Mouse (Mus musculus): ENCODE results near the gene Cacng8. TPM values are rescaled to one million over a fixed set of nuclear protein-coding genes. Genes with fewer than 3 reads are reported as not detected.
"Not testable (repeated sequence)": the region's sequence is repeated elsewhere in the genome, so short reads cannot be mapped to it uniquely, and the experiment has no call there.

Gene Cacng8
- polyA plus RNA-seq, 1 experiment from 2014 or later: 0.07 TPM

DNA sequence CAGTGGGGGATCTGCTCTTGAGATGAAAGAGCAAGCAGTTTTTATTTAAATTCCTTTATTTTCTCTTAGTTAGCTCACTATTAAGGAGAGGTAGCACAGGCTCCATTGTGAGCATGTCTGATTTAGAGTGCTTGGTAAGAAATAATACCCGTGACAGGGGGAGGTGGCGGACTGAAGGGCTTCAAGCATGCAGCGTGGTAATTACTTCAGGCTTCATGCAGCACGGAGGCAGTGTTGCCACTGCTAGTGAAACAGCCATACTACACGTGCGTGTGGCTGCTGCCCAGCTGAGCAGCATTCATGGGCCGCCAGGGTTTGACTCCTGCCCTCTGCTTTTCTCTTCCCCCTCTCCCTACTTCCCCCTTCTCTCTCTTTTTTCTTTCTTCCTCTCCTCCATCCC lies 7.3 kb downstream of the Cacng8 start:
- H3K27me3 ChIP-seq (ENCODE audit: control insufficient read depth, insufficient read depth, low read length): no peaks in the 10 kb centered on the region
- H3K4me3 ChIP-seq (ENCODE audit: low read length): no peak overlapping the region
- ATAC-seq (replicated peaks; ENCODE audit: extremely low read depth, insufficient read depth, low FRiP score): no peak
- WGBS: 67% methylated on average over 7 of the region's 7 CpGs
- no peak overlapping the region for H3K4me2 ChIP-seq (ENCODE audit: low read depth, low read length)
- H3K36me3 ChIP-seq (ENCODE audit: control insufficient read depth, insufficient read depth): no peaks in the 10 kb centered on the region
- H3K27ac ChIP-seq (ENCODE audit: low read length): no peak overlapping the region
- no peaks in the 10 kb centered on the region for H3K9me3 ChIP-seq (replicated peaks; ENCODE audit: control insufficient read depth, low read length)
- H3K9ac ChIP-seq (ENCODE audit: low read length): no peak overlapping the region
- H3K4me1 ChIP-seq (ENCODE audit: control insufficient read depth, insufficient read depth, low read length): no peaks in the 10 kb centered on the region

DNA sequence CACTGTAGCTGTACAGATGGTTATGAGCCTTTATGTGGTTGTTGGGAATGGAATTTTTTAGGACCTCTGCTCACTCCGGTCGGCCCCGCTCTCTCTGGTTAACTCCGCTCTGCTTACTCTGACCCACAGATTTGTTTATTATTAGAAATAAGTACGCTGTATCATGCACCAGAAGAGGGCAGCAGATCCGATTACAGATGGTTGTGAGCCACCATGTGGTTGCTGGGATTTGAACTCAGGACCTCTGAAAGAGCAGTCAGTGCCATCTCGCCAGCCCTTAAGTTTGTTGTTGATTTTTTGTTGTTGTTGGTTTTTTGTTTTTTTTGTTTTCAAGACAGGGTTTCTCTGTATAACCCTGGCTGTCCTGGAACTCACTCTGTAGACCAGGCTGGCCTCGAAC lies 7.9 kb downstream of the Cacng8 start:
- not testable (repeated sequence) for ATAC-seq (replicated peaks; ENCODE audit: extremely low read depth, insufficient read depth, low FRiP score); H3K9ac ChIP-seq (ENCODE audit: low read length); H3K27ac ChIP-seq (ENCODE audit: low read length); H3K27me3 ChIP-seq (ENCODE audit: control insufficient read depth, insufficient read depth, low read length); H3K4me3 ChIP-seq (ENCODE audit: low read length); H3K36me3 ChIP-seq (ENCODE audit: control insufficient read depth, insufficient read depth); H3K9me3 ChIP-seq (replicated peaks; ENCODE audit: control insufficient read depth, low read length); H3K4me1 ChIP-seq (ENCODE audit: control insufficient read depth, insufficient read depth, low read length); H3K4me2 ChIP-seq (ENCODE audit: low read depth, low read length)
- 90% methylated on average over 8 of the region's 8 CpGs for WGBS

DNA sequence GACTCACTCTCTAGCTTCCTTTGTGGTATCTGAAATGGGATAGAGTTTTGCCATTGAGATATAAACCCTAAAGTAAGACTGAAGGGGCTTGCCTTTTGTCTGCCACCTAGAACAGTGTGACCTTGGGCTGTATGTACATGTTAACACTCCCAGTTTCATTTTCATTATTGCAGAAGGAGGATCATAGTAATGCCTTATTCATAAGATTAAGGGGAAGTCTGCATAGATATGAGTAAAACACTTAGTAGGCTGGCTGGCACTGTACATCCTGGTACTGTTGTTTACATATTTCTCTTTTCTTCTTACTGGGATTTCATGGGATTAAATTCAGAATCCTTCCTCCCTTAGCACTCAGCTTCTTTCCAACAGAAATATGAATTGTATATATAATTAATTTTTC lies 9.5 kb downstream of the Cacng8 start:
- H3K9ac ChIP-seq (ENCODE audit: low read length): no peak overlapping the region
- H3K27me3 ChIP-seq (ENCODE audit: control insufficient read depth, insufficient read depth, low read length): no peaks in the 10 kb centered on the region
- ATAC-seq (replicated peaks; ENCODE audit: extremely low read depth, insufficient read depth, low FRiP score): no peak
- no peaks in the 10 kb centered on the region for H3K9me3 ChIP-seq (replicated peaks; ENCODE audit: control insufficient read depth, low read length)
- no peak overlapping the region for H3K4me3 ChIP-seq (ENCODE audit: low read length)
- no peak overlapping the region for H3K27ac ChIP-seq (ENCODE audit: low read length)
- no peaks in the 10 kb centered on the region for H3K4me1 ChIP-seq (ENCODE audit: control insufficient read depth, insufficient read depth, low read length)
- H3K36me3 ChIP-seq (ENCODE audit: control insufficient read depth, insufficient read depth): no peaks in the 10 kb centered on the region
- no peak overlapping the region for H3K4me2 ChIP-seq (ENCODE audit: low read depth, low read length)

DNA sequence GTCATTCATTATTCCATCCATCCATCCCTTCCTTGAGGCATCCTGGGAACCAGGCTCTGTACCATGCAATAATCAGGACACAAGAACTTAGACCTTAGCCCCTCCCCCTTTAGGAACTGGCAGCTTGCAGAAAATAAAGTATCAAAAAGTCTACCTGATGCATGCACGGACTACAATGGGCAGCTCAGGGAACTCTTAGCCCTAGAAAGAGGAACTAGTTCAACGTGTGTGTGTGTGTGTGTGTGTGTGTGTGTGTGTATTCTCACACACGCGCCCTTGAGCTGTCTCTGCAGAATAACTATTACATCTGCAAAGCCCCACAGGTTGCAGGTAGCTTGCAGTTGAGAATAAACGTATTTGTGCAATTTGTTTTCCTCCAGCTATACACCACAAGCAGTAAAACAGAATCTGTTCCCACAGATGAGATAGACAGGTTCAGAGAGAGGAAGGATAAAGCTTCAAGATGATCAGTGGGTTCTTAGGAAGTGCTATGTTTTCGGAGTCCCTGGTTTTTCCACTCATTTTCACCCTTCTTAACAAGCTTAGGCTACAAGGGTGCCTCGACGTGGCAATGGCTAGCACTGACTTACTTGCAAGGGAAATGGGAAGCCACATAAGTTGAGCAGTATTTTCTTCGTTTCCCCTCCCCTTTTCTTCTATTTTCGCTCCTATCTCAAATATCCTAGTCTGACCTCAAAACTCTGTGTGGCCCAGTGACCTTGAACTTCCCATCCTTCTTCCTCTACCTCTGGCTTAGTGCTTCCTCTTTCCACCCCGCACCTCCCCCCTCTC lies 19.4 kb downstream of the Cacng8 start:
- H3K9ac ChIP-seq (ENCODE audit: low read length): no peak overlapping the region
- no peaks in the 10 kb centered on the region for H3K36me3 ChIP-seq (ENCODE audit: control insufficient read depth, insufficient read depth)
- no peak overlapping the region for H3K27ac ChIP-seq (ENCODE audit: low read length)
- no peak overlapping the region for H3K4me2 ChIP-seq (ENCODE audit: low read depth, low read length)
- H3K27me3 ChIP-seq (ENCODE audit: control insufficient read depth, insufficient read depth, low read length): peaks cover 41% of the 10 kb centered on the region
- peaks cover 13% of the 10 kb centered on the region for H3K4me1 ChIP-seq (ENCODE audit: control insufficient read depth, insufficient read depth, low read length)
- no peak overlapping the region for H3K4me3 ChIP-seq (ENCODE audit: low read length)
- 54% methylated on average over 11 of the region's 11 CpGs for WGBS
- no peaks in the 10 kb centered on the region for H3K9me3 ChIP-seq (replicated peaks; ENCODE audit: control insufficient read depth, low read length)
- ATAC-seq (replicated peaks; ENCODE audit: extremely low read depth, insufficient read depth, low FRiP score): no peak

GRCm38 (mm10) chr7:3411160-3411941 lies 20.9 kb downstream of the Cacng8 start:
- Histone ChIP-seq H3K9me3 (replicated peaks; ENCODE audit: control insufficient read depth, low read length) (no peaks in the 10 kb centered on the region), H3K4me1 (ENCODE audit: control insufficient read depth, insufficient read depth, low read length) (peaks cover 15% of the 10 kb centered on the region), H3K4me3 (ENCODE audit: low read length) (peak overlapping the region; percentile 35), H3K4me2 (ENCODE audit: low read depth, low read length) (peak overlapping the region; percentile 66), H3K36me3 (ENCODE audit: control insufficient read depth, insufficient read depth) (no peaks in the 10 kb centered on the region), H3K9ac (ENCODE audit: low read length) (no peak overlapping the region), H3K27me3 (ENCODE audit: control insufficient read depth, insufficient read depth, low read length) (peaks cover 52% of the 10 kb centered on the region), H3K27ac (ENCODE audit: low read length) (no peak overlapping the region)
- 1% methylated on average over 33 of the region's 33 CpGs for WGBS
- peak; percentile 40 for ATAC-seq (replicated peaks; ENCODE audit: extremely low read depth, insufficient read depth, low FRiP score)

- Histone ChIP-seq H3K36me3 (ENCODE audit: control insufficient read depth, insufficient read depth) (no peaks in the 10 kb centered on the region), H3K27ac (ENCODE audit: low read length) (no peak overlapping the region), H3K4me3 (ENCODE audit: low read length) (peak overlapping the region; percentile 35), H3K9ac (ENCODE audit: low read length) (no peak overlapping the region), H3K4me2 (ENCODE audit: low read depth, low read length) (peak overlapping the region; percentile 66), H3K9me3 (replicated peaks; ENCODE audit: control insufficient read depth, low read length) (no peaks in the 10 kb centered on the region), H3K4me1 (ENCODE audit: control insufficient read depth, insufficient read depth, low read length) (peaks cover 15% of the 10 kb centered on the region), H3K27me3 (ENCODE audit: control insufficient read depth, insufficient read depth, low read length) (peaks cover 58% of the 10 kb centered on the region)
- WGBS: 3% methylated on average over 20 of the region's 20 CpGs
- no peak for ATAC-seq (replicated peaks; ENCODE audit: extremely low read depth, insufficient read depth, low FRiP score)
Measured at GRCm38 (mm10) chr7:3412036-3412435, 21.6 kb downstream of the Cacng8 start.

DNA sequence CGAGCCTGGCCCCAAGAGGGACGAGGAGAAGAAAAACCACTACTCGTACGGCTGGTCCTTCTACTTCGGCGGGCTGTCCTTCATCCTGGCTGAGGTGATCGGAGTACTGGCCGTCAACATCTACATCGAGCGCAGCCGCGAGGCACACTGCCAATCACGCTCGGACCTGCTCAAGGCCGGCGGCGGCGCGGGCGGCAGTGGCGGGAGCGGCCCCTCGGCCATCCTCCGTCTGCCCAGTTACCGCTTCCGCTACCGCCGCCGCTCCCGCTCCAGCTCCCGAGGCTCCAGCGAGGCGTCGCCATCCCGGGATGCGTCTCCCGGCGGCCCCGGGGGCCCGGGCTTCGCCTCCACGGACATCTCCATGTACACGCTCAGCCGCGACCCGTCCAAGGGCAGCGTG lies 24.4 kb downstream of the Cacng8 start:
- peak; percentile 16; the same call in 1 of the 2 replicates for ATAC-seq (replicated peaks; ENCODE audit: extremely low read depth, insufficient read depth, low FRiP score)
- Histone ChIP-seq H3K4me2 (ENCODE audit: low read depth, low read length) (peak overlapping the region; percentile 91), H3K9me3 (replicated peaks; ENCODE audit: control insufficient read depth, low read length) (no peaks in the 10 kb centered on the region), H3K4me3 (ENCODE audit: low read length) (peak overlapping the region; percentile 58), H3K9ac (ENCODE audit: low read length) (peak overlapping the region; percentile 69), H3K4me1 (ENCODE audit: control insufficient read depth, insufficient read depth, low read length) (peaks cover 15% of the 10 kb centered on the region), H3K27ac (ENCODE audit: low read length) (no peak overlapping the region), H3K27me3 (ENCODE audit: control insufficient read depth, insufficient read depth, low read length) (peaks cover 73% of the 10 kb centered on the region), H3K36me3 (ENCODE audit: control insufficient read depth, insufficient read depth) (no peaks in the 10 kb centered on the region)
- WGBS: 2% methylated on average over 47 of the region's 47 CpGs

GRCm38 (mm10) chr7:3415378-3415777 lies 24.9 kb downstream of the Cacng8 start:
- H3K4me2 ChIP-seq (ENCODE audit: low read depth, low read length): peak overlapping the region; percentile 91
- no peaks in the 10 kb centered on the region for H3K9me3 ChIP-seq (replicated peaks; ENCODE audit: control insufficient read depth, low read length)
- peaks cover 73% of the 10 kb centered on the region for H3K27me3 ChIP-seq (ENCODE audit: control insufficient read depth, insufficient read depth, low read length)
- peak overlapping the region; percentile 69 for H3K9ac ChIP-seq (ENCODE audit: low read length)
- WGBS: 1% methylated on average over 58 of the region's 60 CpGs
- peaks cover 15% of the 10 kb centered on the region for H3K4me1 ChIP-seq (ENCODE audit: control insufficient read depth, insufficient read depth, low read length)
- H3K27ac ChIP-seq (ENCODE audit: low read length): no peak overlapping the region
- peak overlapping the region; percentile 58 for H3K4me3 ChIP-seq (ENCODE audit: low read length)
- ATAC-seq (replicated peaks; ENCODE audit: extremely low read depth, insufficient read depth, low FRiP score): peak; percentile 76
- no peaks in the 10 kb centered on the region for H3K36me3 ChIP-seq (ENCODE audit: control insufficient read depth, insufficient read depth)

- no peak overlapping the region for H3K9ac ChIP-seq (ENCODE audit: low read length)
- no peak for ATAC-seq (replicated peaks; ENCODE audit: extremely low read depth, insufficient read depth, low FRiP score)
- peaks cover 53% of the 10 kb centered on the region for H3K27me3 ChIP-seq (ENCODE audit: control insufficient read depth, insufficient read depth, low read length)
- H3K4me2 ChIP-seq (ENCODE audit: low read depth, low read length): no peak overlapping the region
- WGBS: 49% methylated on average over 6 of the region's 6 CpGs
- H3K36me3 ChIP-seq (ENCODE audit: control insufficient read depth, insufficient read depth): no peaks in the 10 kb centered on the region
- H3K9me3 ChIP-seq (replicated peaks; ENCODE audit: control insufficient read depth, low read length): no peaks in the 10 kb centered on the region
- H3K4me3 ChIP-seq (ENCODE audit: low read length): no peak overlapping the region
- peaks cover 10% of the 10 kb centered on the region; the same call in 1 of the 2 replicates for H3K4me1 ChIP-seq (ENCODE audit: control insufficient read depth, insufficient read depth, low read length)
- no peak overlapping the region for H3K27ac ChIP-seq (ENCODE audit: low read length)
Measured at GRCm38 (mm10) chr7:3419941-3420340, 29.5 kb downstream of the Cacng8 start.
